Mouse (Mus musculus) lung, adult 2 months (tissue): Measurements from ENCODE around the gene Pramef12. TPM values are rescaled to one million over a fixed set of nuclear protein-coding genes. Genes with fewer than 3 reads are reported as not detected.

Experiments
- DNase-seq: peaks from one replicate; pipeline ENCODE4 v3.0.0; 2022
- H3K4me1 ChIP-seq: fragments of 200-500 bp; 2 replicates; pipeline ENCODE4 v1.6.1; 2011; ENCODE audit warnings: low read length; ENCODE audit not compliant: control insufficient read depth, insufficient read depth
- H3K4me3 ChIP-seq: fragments of 200-500 bp; replicated peaks from 2 replicates; pipeline ENCODE3; 2011; ENCODE audit warnings: low read depth, mild to moderate bottlenecking, control low read depth, low read length; ENCODE audit errors: extremely low read depth
- CTCF ChIP-seq: fragments of 200-500 bp; IDR thresholded peaks from 2 replicates; pipeline ENCODE4 v1.5.1; 2011; ENCODE audit warnings: mild to moderate bottlenecking, low read length, control low read depth; ENCODE audit not compliant: insufficient read depth
- POLR2A ChIP-seq: fragments of 200-500 bp; IDR thresholded peaks from 2 replicates; pipeline ENCODE4 v1.6.1; 2011; ENCODE audit warnings: low read depth, mild to moderate bottlenecking, control low read depth, low read length, borderline replicate concordance; ENCODE audit errors: extremely low read depth
- WGBS: fragments of 180-500 bp; shearing (Covaris S2); methylation state at CpG from one replicate; pipeline ENCODE4 v1.1.7; 2018; 5-methylcytosine and 5-hydroxymethylcytosine counted together
- polyA plus RNA-seq: library from polyadenylated mRNA; depleted of rRNA; stranded (reverse); fragments of >200 nt; gene quantifications from 2 replicates; pipeline ENCODE4 v1.2.3, GENCODE M21; 2012; rRNA removed

Pramef12 gene
- polyA plus RNA-seq: 0.50 and 0.75 TPM in 2 replicates

DNA sequence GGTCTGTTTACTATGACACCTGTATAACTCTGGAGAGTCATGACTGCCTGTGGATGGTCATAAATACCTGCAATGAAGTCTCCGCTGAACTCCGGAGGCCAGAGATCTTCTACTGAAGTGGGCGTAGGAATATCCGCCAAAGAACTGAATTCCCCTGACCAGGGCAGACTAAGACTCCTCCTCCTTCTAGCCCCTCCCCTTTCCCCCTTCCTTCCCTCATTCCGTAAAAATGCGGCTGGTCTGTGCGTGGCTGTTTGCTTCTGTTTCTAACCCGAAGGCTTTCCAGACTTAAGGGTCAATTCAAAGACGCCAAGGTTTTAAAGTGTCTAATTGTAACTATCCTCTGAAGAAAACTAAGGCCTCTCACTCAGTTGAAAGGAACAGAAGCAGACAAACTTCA lies at the start of gene Pramef12:
Gene Pramef12 (minus strand): TSS at position 175 of the 400 bp plus-strand sequence.
- DNase-seq: no peak
- WGBS: 69% methylated on average over 9 of the region's 9 CpGs
- H3K4me1 ChIP-seq: no peaks in the 10 kb centered on the region
- TF ChIP-seq CTCF: no peak
- no peak for TF ChIP-seq POLR2A
- no peak within 1 kb of the TSS for H3K4me3 ChIP-seq

DNA sequence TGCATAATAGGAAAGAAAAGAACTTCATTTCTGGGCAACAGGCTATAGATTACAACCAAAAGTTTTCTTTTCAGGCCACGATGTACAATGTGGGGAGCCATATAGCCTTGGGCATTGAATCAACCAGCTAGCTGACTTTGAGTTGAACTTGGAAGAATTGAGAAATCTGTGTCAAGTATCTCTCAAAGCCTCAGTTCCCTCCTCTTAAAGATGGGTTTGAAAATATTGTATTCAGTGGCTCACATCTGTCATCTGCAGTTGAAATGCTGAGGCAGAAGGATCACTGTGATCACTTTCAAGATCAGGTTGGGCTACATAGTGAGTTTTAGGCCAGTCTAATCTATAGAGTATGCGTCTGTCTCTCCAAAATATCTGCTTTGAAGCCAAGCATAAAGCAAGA lies 45.0 kb upstream of the Pramef12 start, which contains the start of gene Gm9944:
Gene Gm9944 (minus strand): TSS at position 101 of the 400 bp plus-strand sequence.
- WGBS: 65% methylated on average over 2 of the region's 2 CpGs
- TF ChIP-seq CTCF (no peak), POLR2A (no peak)
- H3K4me3 ChIP-seq: no peak within 1 kb of the TSS
- DNase-seq: no peak
- H3K4me1 ChIP-seq: no peaks in the 10 kb centered on the region

DNA sequence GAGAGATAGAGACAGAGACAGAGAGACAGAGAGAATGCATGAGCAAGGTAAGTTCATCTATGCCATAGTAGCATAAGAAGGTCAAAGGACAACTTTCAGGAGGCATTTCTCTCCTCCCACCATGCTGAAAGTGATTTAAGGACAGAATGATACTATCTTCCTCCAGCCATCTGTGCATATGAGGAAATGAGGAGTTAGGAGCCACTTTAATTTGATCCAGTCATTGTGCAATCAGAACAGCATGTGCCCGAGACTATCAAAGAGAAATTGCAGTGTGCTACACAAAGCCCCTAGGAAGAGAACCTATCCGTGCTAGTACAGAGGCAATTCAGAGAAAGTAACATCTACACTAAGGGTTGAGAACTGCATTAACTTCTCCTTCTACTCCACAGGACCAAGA lies 40.3 kb upstream of the Pramef12 start:
- no peak for TF ChIP-seq POLR2A
- TF ChIP-seq CTCF: no peak

DNA sequence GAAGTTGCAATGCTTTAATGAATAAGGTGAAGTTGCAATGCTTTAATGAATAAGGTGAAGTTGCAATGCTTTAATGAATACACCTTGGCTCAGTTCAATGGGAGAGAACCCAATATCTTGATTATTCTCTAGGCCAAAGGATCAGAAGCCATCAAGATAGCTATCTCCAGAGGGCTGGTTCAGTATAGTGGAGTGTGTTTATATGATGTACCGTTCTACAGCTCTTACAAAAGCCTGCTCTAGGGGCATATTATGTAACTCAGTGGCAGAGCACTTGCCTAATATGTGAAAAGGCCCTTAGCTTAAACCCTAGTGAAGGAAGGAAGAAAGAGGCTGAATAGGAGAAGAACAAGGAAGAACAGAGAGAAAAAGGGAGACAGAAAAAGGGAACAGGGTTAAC lies 33.3 kb upstream of the Pramef12 start:
- Histone ChIP-seq H3K4me3 (no peak overlapping the region), H3K4me1 (no peaks in the 10 kb centered on the region)
- WGBS: 53% methylated on average over 1 of the region's 1 CpGs
- TF ChIP-seq POLR2A: no peak
- no peak for TF ChIP-seq CTCF
- DNase-seq: no peak

More for the DNA sequence above, 40.3 kb upstream of the Pramef12 start:
- no peak for DNase-seq
- Histone ChIP-seq H3K4me1 (no peaks in the 10 kb centered on the region), H3K4me3 (no peak overlapping the region)
- WGBS: 70% methylated on average over 2 of the region's 2 CpGs

DNA sequence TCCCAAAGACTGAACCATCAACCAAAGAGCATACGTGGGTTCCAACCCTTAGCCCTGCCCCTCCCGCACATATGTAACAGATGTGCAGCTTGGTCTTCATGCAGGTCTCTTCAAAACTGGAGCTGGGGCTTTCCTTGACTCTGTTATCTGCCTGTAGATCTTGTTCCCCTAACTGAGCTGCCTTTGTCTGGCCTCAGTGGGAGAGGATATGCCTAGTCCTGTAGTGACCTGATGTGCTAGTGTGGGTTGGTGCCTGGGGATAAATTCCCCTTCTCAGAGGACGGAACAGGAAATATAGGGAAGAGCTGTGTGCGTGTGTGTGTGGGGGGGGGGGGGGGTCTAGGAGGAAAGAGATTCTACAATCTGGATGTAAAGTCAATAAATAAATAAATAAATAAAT lies 32.8 kb upstream of the Pramef12 start:
- DNase-seq: no peak
- no peaks in the 10 kb centered on the region for H3K4me1 ChIP-seq
- TF ChIP-seq CTCF (no peak), POLR2A (no peak)
- WGBS: 84% methylated on average over 4 of the region's 4 CpGs
- H3K4me3 ChIP-seq: no peak overlapping the region

DNA sequence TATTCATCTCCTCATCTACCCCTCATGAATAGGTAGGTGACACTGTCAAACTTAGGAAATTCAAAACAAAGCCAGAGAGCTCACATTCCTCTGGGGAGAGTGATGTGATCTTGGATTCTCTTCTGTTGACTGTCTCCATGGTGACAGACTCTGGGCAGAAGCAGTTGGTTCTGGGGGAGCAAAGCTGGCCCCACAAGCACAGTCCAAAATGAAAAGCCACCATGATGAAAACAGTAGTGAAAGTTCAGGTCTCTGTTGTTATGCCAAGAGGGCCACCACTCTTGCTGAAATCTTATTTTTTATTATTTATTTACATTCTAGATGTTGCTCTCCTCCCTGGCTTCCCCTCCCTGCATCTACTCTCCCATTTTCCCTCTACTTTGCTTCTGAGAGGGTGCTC lies 30.4 kb upstream of the Pramef12 start, which contains the start of gene 1700012P22Rik:
Gene 1700012P22Rik (minus strand): TSS at position 101 of the 400 bp plus-strand sequence.
- no peak within 1 kb of the TSS for H3K4me3 ChIP-seq
- TF ChIP-seq POLR2A: no peak
- TF ChIP-seq CTCF: no peak
- no peaks in the 10 kb centered on the region for H3K4me1 ChIP-seq
- no peak for DNase-seq

DNA sequence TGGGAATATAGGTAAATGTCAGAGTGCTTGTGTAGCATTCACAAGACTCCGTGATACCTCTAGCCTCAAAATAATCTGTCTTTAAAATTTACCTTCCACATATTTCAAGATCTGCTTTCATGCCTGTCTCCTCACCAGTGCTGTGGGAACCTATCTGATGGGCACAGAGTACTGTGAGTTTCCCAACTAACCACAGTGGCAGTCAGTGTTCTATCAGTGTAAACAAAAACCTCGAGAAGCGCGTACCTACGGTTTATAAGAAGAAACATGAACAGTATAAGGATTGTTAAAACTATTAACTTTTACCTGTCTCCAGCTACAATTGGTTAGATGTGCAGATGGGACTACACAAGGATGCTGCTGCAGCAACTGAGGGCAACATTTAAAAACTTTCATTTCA lies 25.0 kb upstream of the Pramef12 start:
- no peaks in the 10 kb centered on the region for H3K4me1 ChIP-seq
- 77% methylated on average over 5 of the region's 5 CpGs for WGBS
- no peak overlapping the region for H3K4me3 ChIP-seq
- no peak for TF ChIP-seq POLR2A
- no peak for TF ChIP-seq CTCF
- DNase-seq: no peak

DNA sequence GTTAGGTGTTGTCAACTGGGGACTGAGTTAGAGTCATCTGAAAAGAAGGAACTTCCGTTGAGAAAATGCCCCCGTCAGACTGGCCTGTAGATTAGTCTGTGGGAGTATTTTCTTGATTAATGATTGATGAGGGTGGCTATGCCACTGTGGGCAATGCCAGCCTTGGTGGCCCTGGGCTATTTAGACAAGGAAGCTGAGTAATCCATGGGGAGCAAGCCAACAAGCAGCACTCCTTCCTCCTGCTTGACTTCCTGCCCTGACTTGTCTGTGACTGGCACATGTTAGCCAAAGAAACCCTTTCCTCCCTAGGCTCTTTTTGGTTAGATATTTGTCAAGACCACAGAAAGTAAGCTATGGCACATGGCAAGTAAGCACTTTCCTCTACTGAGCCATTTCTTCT lies 22.5 kb upstream of the Pramef12 start:
- TF ChIP-seq CTCF (no peak), POLR2A (no peak)
- H3K4me3 ChIP-seq: no peak overlapping the region
- no peak for DNase-seq
- 72% methylated on average over 2 of the region's 2 CpGs for WGBS
- no peaks in the 10 kb centered on the region for H3K4me1 ChIP-seq

DNA sequence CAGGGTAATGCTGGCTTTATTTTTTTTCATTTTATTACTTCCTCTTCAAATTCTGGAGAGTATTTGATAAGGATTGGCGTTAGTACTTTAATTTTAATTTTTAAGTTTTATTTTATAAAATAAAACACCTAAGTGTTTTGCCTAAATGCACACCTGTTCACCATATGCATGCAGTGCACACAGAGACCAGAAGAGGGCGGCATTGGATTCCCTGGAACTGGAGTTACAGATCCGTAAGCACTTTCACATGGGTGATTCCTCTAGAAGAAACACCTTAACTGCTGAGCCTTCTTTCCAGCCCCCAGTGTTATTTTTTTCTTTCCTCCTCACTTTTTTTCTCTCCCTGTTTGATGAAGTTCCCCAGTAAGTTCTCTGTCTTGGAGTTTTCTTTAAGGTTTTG lies 20.6 kb upstream of the Pramef12 start:
- WGBS: 15% methylated on average over 3 of the region's 3 CpGs
- H3K4me3 ChIP-seq: no peak overlapping the region
- H3K4me1 ChIP-seq: no peaks in the 10 kb centered on the region
- peak; percentile 15 for DNase-seq
- no peak for TF ChIP-seq CTCF
- no peak for TF ChIP-seq POLR2A

DNA sequence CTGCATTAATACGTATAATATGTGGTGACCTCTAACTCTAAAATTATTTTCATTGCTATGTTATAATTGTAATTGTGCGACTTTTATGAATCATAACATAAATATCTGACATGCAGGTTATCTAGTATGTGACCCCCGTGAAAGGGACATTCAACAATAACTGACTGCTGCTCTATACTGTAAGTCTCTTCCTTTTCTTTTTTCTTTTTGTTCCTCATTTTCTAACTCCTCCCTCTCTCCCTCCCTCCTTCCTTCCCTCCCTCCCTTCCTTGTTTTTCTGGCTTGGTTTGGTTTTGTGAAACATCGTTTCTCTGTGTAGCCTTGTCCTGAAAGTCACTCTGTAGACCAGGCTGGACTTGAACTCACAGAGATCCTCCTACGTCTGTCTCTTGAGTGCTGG lies 16.3 kb upstream of the Pramef12 start:
- no peak overlapping the region for H3K4me3 ChIP-seq
- no peak for TF ChIP-seq POLR2A
- H3K4me1 ChIP-seq: no peaks in the 10 kb centered on the region
- DNase-seq: no peak
- 61% methylated on average over 5 of the region's 5 CpGs for WGBS
